Mouse (Mus musculus): Measurements from ENCODE around the gene Tirap. TPM values are rescaled to one million over a fixed set of nuclear protein-coding genes. Genes with fewer than 3 reads are reported as not detected.

Tirap gene
- polyA plus RNA-seq, 1 experiment from 2014 or later: 10.5 TPM

DNA sequence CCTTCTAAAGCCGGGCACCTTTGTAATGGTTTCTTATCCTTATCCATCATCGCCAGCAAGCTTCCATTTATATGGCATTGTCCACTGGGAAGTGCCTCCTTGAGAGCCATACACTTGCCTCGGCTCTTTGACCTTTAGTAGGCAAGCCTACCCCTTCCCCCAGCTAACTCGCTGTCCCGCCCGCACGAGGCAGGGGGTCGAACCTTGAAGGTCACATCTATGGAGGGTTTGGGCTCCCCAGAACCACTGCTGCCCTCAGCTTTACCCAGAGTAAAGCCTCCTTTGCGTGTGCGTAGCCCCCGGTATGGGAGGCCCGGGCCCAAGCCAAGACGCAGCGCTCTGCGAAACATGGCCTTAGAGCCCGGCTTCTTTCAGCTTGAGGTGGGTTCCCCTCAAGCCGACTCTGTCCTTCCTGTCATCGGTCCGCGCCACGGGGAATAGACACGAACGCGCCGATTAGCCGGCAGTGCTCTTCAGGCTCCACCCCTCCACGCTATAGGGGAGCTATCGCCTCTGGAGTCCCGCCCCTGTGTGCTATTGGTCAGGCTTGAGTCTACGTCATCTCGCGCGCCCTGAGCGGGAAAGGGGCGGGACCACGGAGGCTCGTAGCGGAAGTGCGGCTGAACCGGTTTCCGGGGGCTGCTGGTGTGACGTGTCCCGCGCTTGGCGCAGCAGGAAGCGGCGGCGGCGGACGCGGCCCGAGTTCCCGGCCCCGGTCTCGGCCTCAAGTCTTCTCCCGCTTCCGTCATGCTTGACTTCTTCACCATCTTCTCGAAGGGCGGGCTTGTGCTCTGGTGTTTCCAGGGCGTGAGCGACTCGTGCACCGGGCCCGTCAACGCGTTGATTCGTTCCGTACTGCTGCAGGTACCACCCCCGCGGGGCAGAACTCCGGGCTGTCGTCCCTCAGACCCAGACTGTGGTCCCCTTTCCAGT, 10.7 kb upstream of the Tirap start, which contains the start of gene Foxred1:
Foxred1 (minus strand) TSS at position 514 of the 933 bp plus-strand sequence.
- no peaks in the 10 kb centered on the region for H3K27me3 ChIP-seq (replicated peaks)
- WGBS: under 1% methylated on average over 72 of the region's 72 CpGs
- H3K4me1 ChIP-seq: peaks cover 18% of the 10 kb centered on the region
- peak within 1 kb of the TSS; percentile 78 for H3K9ac ChIP-seq
- ATAC-seq (ENCODE audit: low FRiP score, low read depth): peak; percentile 100
- H3K9me3 ChIP-seq: no peaks in the 10 kb centered on the region
- H3K4me2 ChIP-seq (replicated peaks): peak within 1 kb of the TSS; percentile 88
- H3K4me3 ChIP-seq: peak within 1 kb of the TSS; percentile 81
- peak within 1 kb of the TSS; percentile 74; the same call in 1 of the 2 replicates for H3K27ac ChIP-seq
- H3K36me3 ChIP-seq: peaks cover 57% of the 10 kb centered on the region

DNA sequence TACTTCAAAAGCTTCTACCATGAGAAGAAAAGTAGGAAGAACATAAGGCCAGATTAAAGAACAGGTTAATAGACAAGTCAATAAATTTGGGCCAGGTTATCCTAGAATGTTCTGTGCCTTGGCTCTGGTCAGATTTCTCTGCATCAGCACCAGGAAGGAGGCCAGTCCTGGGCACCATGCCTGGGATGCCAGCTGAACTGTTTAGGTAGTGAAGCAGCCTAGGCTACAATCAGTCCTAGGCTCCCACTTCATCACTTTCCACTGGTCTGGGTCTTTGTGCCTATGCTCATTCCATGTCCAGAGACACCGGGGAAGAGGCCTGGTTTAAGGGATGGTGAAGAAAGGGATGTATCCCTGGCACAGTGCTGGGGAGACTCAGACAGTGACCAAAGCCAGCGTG, 4.3 kb upstream of the Tirap start:
- 93% methylated on average over 2 of the region's 2 CpGs for WGBS
- H3K4me3 ChIP-seq: no peak overlapping the region
- no peak overlapping the region for H3K4me2 ChIP-seq (replicated peaks)
- H3K4me1 ChIP-seq: peaks cover 7% of the 10 kb centered on the region; the same call in 1 of the 2 replicates
- H3K27ac ChIP-seq: no peak overlapping the region
- H3K9ac ChIP-seq: 0 out of 2 replicates have a peak overlapping the region, but pooled peaks have one; percentile 17
- ATAC-seq (ENCODE audit: low FRiP score, low read depth): no peak
- H3K36me3 ChIP-seq: peaks cover 46% of the 10 kb centered on the region
- H3K9me3 ChIP-seq: no peaks in the 10 kb centered on the region
- no peaks in the 10 kb centered on the region for H3K27me3 ChIP-seq (replicated peaks)

DNA sequence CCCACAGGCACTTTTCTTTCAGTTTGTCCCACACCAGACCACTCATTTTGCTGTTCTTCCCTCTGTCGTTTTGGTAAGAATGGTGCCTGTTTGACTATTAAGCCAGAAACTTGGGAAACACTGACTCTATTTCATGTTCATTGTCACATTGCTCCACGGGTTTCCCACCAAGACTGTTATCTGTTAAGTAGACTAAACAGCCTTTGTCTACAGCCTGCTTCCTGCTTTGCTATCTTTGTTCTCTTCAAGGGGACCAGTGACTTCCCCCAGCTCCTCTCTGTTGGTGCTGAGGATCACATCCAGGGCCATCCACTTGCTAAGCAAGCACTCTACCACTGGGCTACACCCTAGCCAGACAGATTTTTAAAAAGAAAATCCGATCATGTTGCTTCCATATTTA, 3.4 kb upstream of the Tirap start:
- Histone ChIP-seq H3K9me3 (no peaks in the 10 kb centered on the region), H3K4me1 (peaks cover 7% of the 10 kb centered on the region; the same call in 1 of the 2 replicates), H3K4me2 (replicated peaks) (no peak overlapping the region), H3K27ac (no peak overlapping the region), H3K36me3 (peaks cover 46% of the 10 kb centered on the region), H3K9ac (no peak overlapping the region), H3K4me3 (no peak overlapping the region), H3K27me3 (replicated peaks) (no peaks in the 10 kb centered on the region)
- WGBS: 67% methylated on average over 3 of the region's 3 CpGs
- no peak for ATAC-seq (ENCODE audit: low FRiP score, low read depth)

DNA sequence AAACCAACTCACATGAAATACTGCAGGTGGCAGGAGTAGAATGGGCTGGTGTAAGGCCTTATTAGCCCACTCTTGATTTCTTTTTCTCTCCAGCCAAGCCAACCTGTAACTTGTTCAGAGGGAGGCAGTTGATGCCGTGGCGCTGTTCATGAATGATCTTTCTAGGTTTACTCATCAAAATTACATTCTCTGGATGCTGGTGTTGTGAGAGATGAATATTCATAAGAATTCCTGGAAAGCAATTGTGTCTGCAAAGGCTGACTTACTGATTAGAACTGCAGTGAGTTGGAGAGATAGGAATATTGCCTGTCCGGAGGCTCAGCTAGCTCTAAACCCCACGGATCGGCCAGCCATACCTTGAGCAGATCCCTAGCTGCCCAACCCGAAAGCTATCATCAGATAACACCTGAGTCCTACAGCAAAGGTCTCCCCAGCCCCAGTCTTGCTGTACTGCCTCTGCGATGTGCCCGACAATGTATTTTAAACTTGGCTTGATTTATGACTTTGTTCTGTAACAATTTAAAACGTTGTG, 504 bp upstream of the Tirap start:
- Histone ChIP-seq H3K27me3 (replicated peaks) (no peaks in the 10 kb centered on the region), H3K4me3 (no peak overlapping the region; the same call in 1 of the 2 replicates), H3K36me3 (peaks cover 19% of the 10 kb centered on the region), H3K9me3 (no peaks in the 10 kb centered on the region), H3K4me1 (peaks cover 7% of the 10 kb centered on the region; the same call in 1 of the 2 replicates), H3K9ac (no peak overlapping the region), H3K27ac (no peak overlapping the region), H3K4me2 (replicated peaks) (peak overlapping the region; percentile 71)
- ATAC-seq (ENCODE audit: low FRiP score, low read depth): peak; percentile 4; the same call in 1 of the 2 replicates
- 61% methylated on average over 9 of the region's 9 CpGs for WGBS

DNA sequence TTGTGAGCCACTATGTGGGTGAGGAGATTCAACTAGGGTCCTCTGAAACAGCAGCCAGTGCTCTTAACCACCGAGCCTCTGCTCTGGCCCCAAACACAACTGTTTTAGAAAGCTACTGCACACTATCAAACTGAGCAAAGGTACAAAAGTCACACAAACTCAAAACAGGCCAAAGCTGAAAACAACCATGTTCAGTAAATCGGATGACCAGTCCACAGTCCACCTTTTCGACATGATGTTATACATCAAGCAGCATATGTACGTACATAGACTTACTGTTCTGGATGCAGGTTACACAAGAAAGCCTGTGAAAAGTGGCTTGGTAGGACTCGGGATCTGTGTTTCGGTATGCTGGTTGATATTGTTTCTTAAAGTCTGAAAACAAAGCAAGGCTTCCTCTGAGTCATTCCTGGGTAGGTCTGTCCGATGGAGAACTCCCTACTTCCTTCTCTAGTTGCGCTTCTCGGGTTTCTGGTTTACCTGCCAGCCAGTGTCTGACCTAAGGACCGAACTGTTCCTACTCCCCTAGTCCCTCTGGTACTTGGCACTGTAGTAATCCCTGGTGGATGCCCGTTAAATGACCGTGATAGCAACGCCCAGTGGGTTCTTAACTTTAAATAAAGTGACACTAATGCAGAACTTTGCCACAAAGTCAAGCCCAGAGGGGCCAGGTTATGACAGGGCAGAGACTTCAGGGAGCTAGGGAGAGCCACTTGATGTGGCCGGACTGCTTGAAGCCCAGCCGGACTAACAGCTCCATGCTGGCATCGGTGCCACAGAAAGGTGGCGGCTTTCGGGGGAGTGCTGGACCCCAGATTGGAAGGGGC, 933 bp downstream of the Tirap start:
- H3K9ac ChIP-seq: peak overlapping the region; percentile 67
- no peaks in the 10 kb centered on the region for H3K9me3 ChIP-seq
- peaks cover 7% of the 10 kb centered on the region; the same call in 1 of the 2 replicates for H3K4me1 ChIP-seq
- peak overlapping the region; percentile 58 for H3K4me3 ChIP-seq
- peaks cover 5% of the 10 kb centered on the region; the same call in 1 of the 2 replicates for H3K36me3 ChIP-seq
- H3K27ac ChIP-seq: no peak overlapping the region
- 28% methylated on average over 18 of the region's 18 CpGs for WGBS
- H3K4me2 ChIP-seq (replicated peaks): peak overlapping the region; percentile 71
- no peaks in the 10 kb centered on the region for H3K27me3 ChIP-seq (replicated peaks)
- ATAC-seq (ENCODE audit: low FRiP score, low read depth): peak; percentile 65

DNA sequence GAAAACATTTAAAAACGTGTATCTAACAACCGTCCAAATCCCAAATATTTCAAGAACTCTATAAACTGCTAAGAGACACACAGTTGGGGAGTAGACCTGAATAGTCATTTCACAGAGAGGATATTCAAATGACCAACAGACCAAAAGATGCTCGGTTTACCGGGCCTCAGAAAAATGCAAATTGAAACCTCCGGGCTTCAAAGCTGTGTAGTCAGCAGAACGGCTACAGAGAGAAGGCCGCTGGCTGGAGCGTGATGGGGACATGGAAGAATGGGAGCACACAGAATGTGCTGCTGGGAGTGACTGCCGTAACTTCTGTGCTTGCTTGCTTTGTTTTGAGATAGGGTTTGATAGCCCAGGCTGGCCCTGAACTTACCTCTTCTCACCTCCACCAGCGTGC, 1.7 kb downstream of the Tirap start:
- ATAC-seq (ENCODE audit: low FRiP score, low read depth): no peak
- Histone ChIP-seq H3K4me2 (replicated peaks) (no peak overlapping the region), H3K27me3 (replicated peaks) (no peaks in the 10 kb centered on the region), H3K9me3 (no peaks in the 10 kb centered on the region), H3K36me3 (no peaks in the 10 kb centered on the region), H3K4me1 (peaks cover 7% of the 10 kb centered on the region; the same call in 1 of the 2 replicates), H3K9ac (no peak overlapping the region), H3K27ac (no peak overlapping the region), H3K4me3 (no peak overlapping the region)
- 80% methylated on average over 10 of the region's 10 CpGs for WGBS

DNA sequence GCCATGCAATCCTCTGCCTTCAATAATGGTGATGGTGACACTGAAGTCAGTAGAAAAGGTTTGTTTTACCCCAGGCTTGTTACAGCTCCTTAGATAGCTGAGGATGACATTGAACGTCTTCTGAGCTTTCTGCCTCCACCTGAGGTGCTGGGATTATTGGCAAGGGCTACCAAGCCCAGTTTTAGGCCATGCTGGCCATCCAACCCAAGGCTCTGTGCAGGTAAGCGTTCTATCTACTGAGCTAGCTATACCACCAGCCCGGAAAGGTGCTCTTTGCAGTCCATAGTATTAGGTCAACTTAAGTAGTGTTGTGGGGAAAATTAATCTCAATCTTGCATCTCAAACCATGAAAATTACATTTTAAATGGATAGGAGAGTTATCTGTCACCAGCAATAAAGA, 2.5 kb downstream of the Tirap start:
- H3K36me3 ChIP-seq: no peaks in the 10 kb centered on the region
- no peak overlapping the region for H3K4me2 ChIP-seq (replicated peaks)
- no peaks in the 10 kb centered on the region for H3K9me3 ChIP-seq
- H3K9ac ChIP-seq: no peak overlapping the region
- no peak overlapping the region for H3K4me3 ChIP-seq
- peaks cover 7% of the 10 kb centered on the region; the same call in 1 of the 2 replicates for H3K4me1 ChIP-seq
- H3K27ac ChIP-seq: no peak overlapping the region
- 89% methylated on average over 3 of the region's 3 CpGs for WGBS
- ATAC-seq (ENCODE audit: low FRiP score, low read depth): no peak
- H3K27me3 ChIP-seq (replicated peaks): no peaks in the 10 kb centered on the region

DNA sequence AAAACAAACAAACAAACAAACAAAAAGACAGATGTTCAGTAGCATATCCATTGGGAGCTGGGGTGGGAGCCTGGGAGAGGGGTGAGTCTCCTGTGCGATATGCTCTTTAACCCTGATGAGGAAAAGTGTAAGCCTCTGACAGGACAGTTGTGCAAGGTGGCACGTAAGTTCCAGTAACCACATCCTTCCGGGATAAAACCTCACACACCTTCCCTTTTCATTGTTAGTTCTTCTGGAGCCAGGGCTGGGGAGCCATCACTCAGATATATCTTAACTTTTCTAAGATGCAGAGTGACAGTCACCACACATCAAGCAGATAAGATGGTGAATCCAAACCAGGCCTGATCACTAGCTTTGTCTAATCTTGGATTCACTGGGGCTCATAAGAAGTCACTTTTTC, 6.0 kb downstream of the Tirap start:
- H3K36me3 ChIP-seq: peaks cover 15% of the 10 kb centered on the region; the same call in 1 of the 2 replicates
- no peak overlapping the region for H3K27ac ChIP-seq
- H3K4me3 ChIP-seq: no peak overlapping the region
- H3K9me3 ChIP-seq: no peaks in the 10 kb centered on the region
- no peaks in the 10 kb centered on the region; the same call in 1 of the 2 replicates for H3K4me1 ChIP-seq
- no peaks in the 10 kb centered on the region for H3K27me3 ChIP-seq (replicated peaks)
- ATAC-seq (ENCODE audit: low FRiP score, low read depth): no peak
- no peak overlapping the region for H3K4me2 ChIP-seq (replicated peaks)
- WGBS: 95% methylated on average over 3 of the region's 3 CpGs
- no peak overlapping the region for H3K9ac ChIP-seq

DNA sequence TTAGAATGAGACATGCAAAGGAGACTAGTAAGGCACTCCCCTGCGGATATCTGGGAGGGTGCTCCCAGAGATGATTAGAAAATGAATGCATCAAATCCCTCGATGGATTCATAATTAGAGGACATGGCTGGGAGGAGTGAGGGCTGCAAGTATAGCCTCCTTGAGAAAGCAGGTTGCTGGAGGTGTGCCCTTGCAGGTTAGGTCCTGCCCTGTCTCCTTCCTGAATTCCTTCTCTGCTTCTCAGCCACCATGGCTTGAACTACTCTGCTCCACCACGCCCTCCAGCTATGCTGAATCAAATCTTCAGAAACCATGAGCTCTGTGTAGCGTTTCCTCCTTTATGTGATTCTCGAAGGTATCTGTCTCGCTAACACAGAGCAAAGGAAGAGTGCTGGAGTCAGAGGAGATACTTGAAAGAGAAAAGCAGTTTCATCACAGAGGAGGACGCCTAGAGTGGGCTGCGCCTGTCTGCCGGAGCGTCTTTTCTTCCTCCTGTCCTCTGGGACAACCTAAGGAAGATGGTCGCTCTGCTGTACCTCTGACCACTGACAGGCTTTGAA, 7.0 kb downstream of the Tirap start:
- Histone ChIP-seq H3K4me3 (no peak overlapping the region), H3K27me3 (replicated peaks) (no peaks in the 10 kb centered on the region), H3K4me1 (no peaks in the 10 kb centered on the region), H3K27ac (no peak overlapping the region), H3K4me2 (replicated peaks) (no peak overlapping the region), H3K36me3 (peaks cover 24% of the 10 kb centered on the region; the same call in 1 of the 2 replicates), H3K9ac (no peak overlapping the region), H3K9me3 (no peaks in the 10 kb centered on the region)
- ATAC-seq (ENCODE audit: low FRiP score, low read depth): no peak
- 84% methylated on average over 11 of the region's 11 CpGs for WGBS

DNA sequence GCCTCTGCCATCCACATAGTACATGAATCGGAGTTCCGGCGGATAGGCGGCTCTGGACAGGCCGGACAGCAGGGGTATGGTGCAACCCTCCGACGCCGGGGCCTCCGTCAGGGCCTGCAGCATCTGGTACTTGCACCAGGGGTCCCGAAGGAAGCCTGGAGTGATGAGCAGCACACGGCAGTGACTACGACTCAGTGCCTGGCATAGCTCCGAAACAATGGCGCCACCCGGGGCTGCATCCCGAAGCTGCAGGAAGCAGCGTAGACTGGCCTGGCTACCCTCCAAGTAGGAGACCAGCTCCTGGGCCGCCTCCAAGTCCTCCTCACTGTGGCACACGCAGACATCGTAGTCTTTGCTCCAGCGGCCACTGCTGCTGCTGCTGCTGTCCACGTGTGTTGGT, 11.4 kb downstream of the Tirap start:
- Histone ChIP-seq H3K36me3 (peaks cover 34% of the 10 kb centered on the region; the same call in 1 of the 2 replicates), H3K9me3 (no peaks in the 10 kb centered on the region), H3K4me3 (no peak overlapping the region), H3K4me1 (no peaks in the 10 kb centered on the region), H3K27ac (no peak overlapping the region), H3K4me2 (replicated peaks) (no peak overlapping the region), H3K9ac (no peak overlapping the region), H3K27me3 (replicated peaks) (no peaks in the 10 kb centered on the region)
- 78% methylated on average over 22 of the region's 22 CpGs for WGBS
- ATAC-seq (ENCODE audit: low FRiP score, low read depth): no peak

DNA sequence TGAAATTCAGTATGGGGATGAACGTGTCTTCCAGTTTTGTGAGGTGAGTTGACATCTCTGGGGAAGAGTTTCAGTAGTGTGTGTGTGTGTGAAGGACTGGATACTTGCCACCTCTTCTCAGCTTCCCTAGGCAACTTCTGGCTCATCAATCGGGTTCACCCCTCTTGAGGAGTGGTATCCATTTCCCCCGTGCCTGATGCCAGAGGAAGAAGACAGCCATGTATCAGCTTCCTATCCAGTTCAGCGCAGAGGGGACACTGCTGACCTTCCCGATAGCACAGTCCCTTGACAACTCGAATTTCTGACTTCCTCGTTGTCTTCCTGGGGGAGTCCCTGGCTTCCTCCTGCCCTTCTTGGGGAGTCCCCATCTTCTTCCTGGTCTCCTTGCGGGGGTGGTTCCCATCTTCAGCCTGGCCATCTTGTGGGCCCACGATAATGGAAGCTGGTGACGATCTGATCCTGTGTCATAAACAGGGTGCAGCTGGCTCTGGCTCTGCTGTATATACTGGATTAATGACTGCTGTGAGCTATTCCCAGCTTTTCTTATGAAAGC, 12.7 kb downstream of the Tirap start:
- H3K27ac ChIP-seq: no peak overlapping the region
- H3K27me3 ChIP-seq (replicated peaks): no peaks in the 10 kb centered on the region
- H3K4me2 ChIP-seq (replicated peaks): no peak overlapping the region
- H3K4me1 ChIP-seq: no peaks in the 10 kb centered on the region
- no peak overlapping the region for H3K9ac ChIP-seq
- no peak for ATAC-seq (ENCODE audit: low FRiP score, low read depth)
- peaks cover 34% of the 10 kb centered on the region; the same call in 1 of the 2 replicates for H3K36me3 ChIP-seq
- WGBS: 91% methylated on average over 10 of the region's 10 CpGs
- H3K9me3 ChIP-seq: no peaks in the 10 kb centered on the region
- no peak overlapping the region for H3K4me3 ChIP-seq
